Mouse (Mus musculus) 3134 (cell line): Measurements from ENCODE around the gene Lpar2.

Source experiments
- DNase-seq: peaks from one replicate; pipeline ENCODE4 v3.0.0-alpha.2; 2011; ENCODE audit warnings: low spot score; ENCODE audit not compliant: insufficient read length; ENCODE audit errors: extremely low read depth

Gene Lpar2

GRCm38 (mm10) chr8:69805491-69805890, 16.7 kb upstream of the Lpar2 start:
- DNase-seq, result no peak

- DNase-seq, result no peak
Measured at GRCm38 (mm10) chr8:69807236-69807635, 15.0 kb upstream of the Lpar2 start.

GRCm38 (mm10) chr8:69808094-69808863, 13.9 kb upstream of the Lpar2 start, which contains the start of gene Gmip:
Gene Gmip (plus strand): TSS chr8:69808679.
- DNase-seq, result peak; percentile 80

GRCm38 (mm10) chr8:69808864-69809403, 13.3 kb upstream of the Lpar2 start:
- no peak for DNase-seq

- DNase-seq, result no peak
Measured at GRCm38 (mm10) chr8:69809820-69810219, 12.4 kb upstream of the Lpar2 start.

GRCm38 (mm10) chr8:69814881-69815280, 7.3 kb upstream of the Lpar2 start:
- no peak for DNase-seq

GRCm38 (mm10) chr8:69815396-69815795, 6.8 kb upstream of the Lpar2 start:
- no peak for DNase-seq

GRCm38 (mm10) chr8:69820466-69820865, 1.8 kb upstream of the Lpar2 start:
- no peak for DNase-seq

GRCm38 (mm10) chr8:69821971-69822385, 251 bp upstream of the Lpar2 start:
- peak; percentile 78 for DNase-seq

GRCm38 (mm10) chr8:69826371-69826770, 4.1 kb downstream of the Lpar2 start:
- no peak for DNase-seq

GRCm38 (mm10) chr8:69832298-69832853, 10.1 kb downstream of the Lpar2 start, which contains the start of gene Pbx4:
Gene Pbx4 (plus strand): TSS chr8:69832491.
- DNase-seq, result no peak

GRCm38 (mm10) chr8:69837057-69837682, 14.9 kb downstream of the Lpar2 start:
- no peak for DNase-seq

GRCm38 (mm10) chr8:69847167-69848065, 25.2 kb downstream of the Lpar2 start:
- no peak for DNase-seq

GRCm38 (mm10) chr8:69848951-69849350, 26.7 kb downstream of the Lpar2 start:
- peak; percentile 75 for DNase-seq

GRCm38 (mm10) chr8:69849899-69850298, 27.7 kb downstream of the Lpar2 start:
- DNase-seq, result no peak

- peak; percentile 26 for DNase-seq
Measured at GRCm38 (mm10) chr8:69850926-69851506, 28.8 kb downstream of the Lpar2 start.

- DNase-seq, result no peak
Measured at GRCm38 (mm10) chr8:69853869-69854268, 31.6 kb downstream of the Lpar2 start.

GRCm38 (mm10) chr8:69860807-69861206, 38.6 kb downstream of the Lpar2 start:
- no peak for DNase-seq

- no peak for DNase-seq
Measured at GRCm38 (mm10) chr8:69861251-69861650, 39.0 kb downstream of the Lpar2 start.

- no peak for DNase-seq
Measured at GRCm38 (mm10) chr8:69863387-69864020, 41.3 kb downstream of the Lpar2 start.
